Mouse (Mus musculus): ENCODE data around the gene Trim11. TPM values are rescaled to one million over a fixed set of nuclear protein-coding genes. Genes with fewer than 3 reads are reported as not detected.

Gene Trim11
- polyA plus RNA-seq, 1 experiment from 2014 or later, result 20.3 TPM

DNA sequence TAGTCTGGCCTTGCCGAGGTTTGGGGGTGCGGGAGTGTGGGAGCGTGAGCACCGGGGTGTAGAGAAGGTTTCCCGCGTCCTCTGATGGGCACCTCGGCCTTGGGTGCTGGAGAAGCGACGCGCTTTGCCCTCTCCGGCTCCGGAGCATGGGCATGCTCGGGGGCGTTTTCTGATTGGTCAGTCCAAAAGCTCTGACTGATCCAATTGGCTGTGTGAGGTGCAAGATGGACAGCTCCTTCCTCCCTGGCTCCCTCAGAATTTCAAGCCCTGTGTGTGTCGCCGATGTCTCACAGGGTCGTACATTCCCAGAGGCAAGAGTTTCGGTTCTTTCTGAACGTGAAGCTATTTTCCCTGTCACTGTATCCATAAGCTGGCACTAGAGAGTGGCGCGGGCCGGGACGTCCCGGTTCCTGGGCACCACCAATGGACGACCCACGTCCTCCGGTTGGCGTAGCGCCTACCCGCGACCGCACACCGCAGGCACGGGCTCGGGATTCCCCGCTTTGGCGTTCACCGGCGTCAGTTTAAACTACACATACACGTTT, 17.9 kb upstream of the Trim11 start:
- H3K9ac ChIP-seq (replicated peaks; ENCODE audit: low read depth, low read length), result peak overlapping the region; percentile 18; the same call in 1 of the 2 replicates
- H3K27me3 ChIP-seq (ENCODE audit: control insufficient read depth, insufficient read depth, low read length), result 0 out of 2 replicates have a peak, but pooled peaks cover 3% of the 10 kb centered on the region
- H3K4me1 ChIP-seq (ENCODE audit: control insufficient read depth, insufficient read depth, low read length), result peaks cover 18% of the 10 kb centered on the region
- H3K9me3 ChIP-seq (ENCODE audit: control insufficient read depth, low read depth, low read length), result peaks cover 4% of the 10 kb centered on the region; the same call in 1 of the 2 replicates
- peaks cover 4% of the 10 kb centered on the region for H3K36me3 ChIP-seq (ENCODE audit: control insufficient read depth, insufficient read depth, low read length)
- no peak overlapping the region for H3K27ac ChIP-seq (ENCODE audit: low read length)
- H3K4me2 ChIP-seq (replicated peaks; ENCODE audit: low read depth, low read length), result peak overlapping the region; percentile 89
- WGBS, result 6% methylated on average over 40 of the region's 40 CpGs
- ATAC-seq (ENCODE audit: insufficient number of reproducible peaks, insufficient read depth, low FRiP score, low read depth), result peak; percentile 83
- peak overlapping the region; percentile 46 for H3K4me3 ChIP-seq (ENCODE audit: low read depth, low read length)

DNA sequence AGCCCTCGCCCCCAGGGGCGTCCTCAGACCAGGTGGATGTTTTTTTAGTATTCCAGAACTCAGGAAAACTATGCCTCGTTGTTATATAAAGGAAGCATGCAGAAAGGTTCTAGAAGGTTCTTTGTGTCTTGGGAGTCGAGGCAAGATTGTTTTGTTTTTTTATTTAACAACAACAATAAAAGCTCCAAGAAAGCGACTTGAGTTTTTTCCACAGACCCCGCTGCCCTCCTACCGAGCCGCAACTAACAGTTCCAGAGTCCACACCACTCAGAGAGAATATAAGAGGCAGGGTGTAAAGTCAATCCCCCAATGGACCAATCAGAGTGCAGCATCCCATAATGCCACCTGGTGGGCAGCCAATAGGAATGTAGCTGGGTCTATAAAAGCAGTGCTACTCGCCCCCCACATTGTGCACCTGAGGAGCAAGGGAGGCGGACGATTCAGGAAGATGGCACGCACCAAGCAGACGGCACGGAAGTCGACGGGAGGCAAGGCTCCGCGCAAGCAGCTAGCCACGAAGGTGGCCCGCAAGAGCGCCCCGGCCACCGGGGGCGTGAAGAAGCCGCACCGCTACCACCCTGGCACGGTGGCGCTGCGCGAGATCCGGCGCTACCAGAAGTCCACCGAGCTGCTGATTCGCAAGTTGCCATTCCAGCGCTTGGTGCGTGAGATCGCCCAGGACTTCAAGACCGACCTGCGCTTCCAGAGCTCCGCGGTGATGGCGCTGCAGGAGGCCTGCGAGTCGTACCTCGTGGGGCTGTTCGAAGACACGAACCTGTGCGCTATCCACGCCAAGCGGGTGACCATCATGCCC, 16.3 kb upstream of the Trim11 start:
- Histone ChIP-seq H3K4me1 (ENCODE audit: control insufficient read depth, insufficient read depth, low read length) (peaks cover 16% of the 10 kb centered on the region), H3K27me3 (ENCODE audit: control insufficient read depth, insufficient read depth, low read length) (0 out of 2 replicates have a peak, but pooled peaks cover 3% of the 10 kb centered on the region), H3K4me3 (ENCODE audit: low read depth, low read length) (no peak overlapping the region), H3K27ac (ENCODE audit: low read length) (no peak overlapping the region), H3K9ac (replicated peaks; ENCODE audit: low read depth, low read length) (no peak overlapping the region), H3K4me2 (replicated peaks; ENCODE audit: low read depth, low read length) (no peak overlapping the region), H3K9me3 (ENCODE audit: control insufficient read depth, low read depth, low read length) (peaks cover 4% of the 10 kb centered on the region; the same call in 1 of the 2 replicates), H3K36me3 (ENCODE audit: control insufficient read depth, insufficient read depth, low read length) (peaks cover 4% of the 10 kb centered on the region)
- 60% methylated on average over 50 of the region's 50 CpGs for WGBS
- no peak for ATAC-seq (ENCODE audit: insufficient number of reproducible peaks, insufficient read depth, low FRiP score, low read depth)

DNA sequence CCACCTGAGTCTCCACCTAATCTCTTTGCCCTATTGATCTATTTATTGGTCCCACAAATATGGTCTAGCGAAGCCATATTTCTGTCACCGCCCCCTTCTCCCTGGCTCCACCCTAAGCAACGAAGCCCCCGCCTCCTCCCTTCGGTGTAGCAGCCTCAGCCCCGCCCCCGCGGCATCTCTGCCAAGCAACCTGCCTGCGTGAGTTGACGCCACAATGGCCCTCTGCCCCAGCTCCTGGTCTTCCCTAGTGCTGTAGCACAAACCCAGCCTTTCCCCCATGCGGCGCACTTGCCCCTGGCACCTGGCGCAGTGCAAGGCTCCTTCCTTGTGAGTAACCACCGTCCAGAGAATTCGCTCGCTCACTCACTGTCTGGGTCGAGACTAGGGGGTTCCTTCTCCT, 14.3 kb upstream of the Trim11 start:
- Histone ChIP-seq H3K9ac (replicated peaks; ENCODE audit: low read depth, low read length) (no peak overlapping the region), H3K4me1 (ENCODE audit: control insufficient read depth, insufficient read depth, low read length) (peaks cover 7% of the 10 kb centered on the region), H3K36me3 (ENCODE audit: control insufficient read depth, insufficient read depth, low read length) (no peaks in the 10 kb centered on the region), H3K4me3 (ENCODE audit: low read depth, low read length) (no peak overlapping the region), H3K27ac (ENCODE audit: low read length) (no peak overlapping the region), H3K9me3 (ENCODE audit: control insufficient read depth, low read depth, low read length) (peaks cover 4% of the 10 kb centered on the region; the same call in 1 of the 2 replicates), H3K4me2 (replicated peaks; ENCODE audit: low read depth, low read length) (no peak overlapping the region), H3K27me3 (ENCODE audit: control insufficient read depth, insufficient read depth, low read length) (0 out of 2 replicates have a peak, but pooled peaks cover 3% of the 10 kb centered on the region)
- ATAC-seq (ENCODE audit: insufficient number of reproducible peaks, insufficient read depth, low FRiP score, low read depth), result no peak
- WGBS, result 37% methylated on average over 17 of the region's 17 CpGs

DNA sequence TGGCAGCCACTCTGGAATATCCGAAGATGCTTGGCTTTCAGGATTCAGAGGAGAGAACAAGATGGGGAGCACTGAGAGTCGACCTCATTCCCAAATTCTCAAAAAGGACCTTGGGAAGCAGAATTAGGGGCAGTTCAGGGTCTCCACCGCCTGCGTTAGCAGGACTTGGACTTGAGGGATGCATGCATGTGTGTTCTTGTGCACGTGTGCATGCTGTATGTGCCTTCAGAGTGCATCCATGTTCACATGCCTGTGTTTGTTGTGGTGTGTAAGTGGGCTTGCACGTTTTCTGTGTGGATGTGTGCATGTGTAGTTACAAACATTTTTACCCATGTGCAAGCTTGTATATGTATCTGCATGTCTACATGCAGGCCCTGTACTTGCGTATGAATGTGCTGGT, 13.7 kb upstream of the Trim11 start:
- H3K4me2 ChIP-seq (replicated peaks; ENCODE audit: low read depth, low read length), result no peak overlapping the region
- H3K4me3 ChIP-seq (ENCODE audit: low read depth, low read length), result no peak overlapping the region
- H3K9me3 ChIP-seq (ENCODE audit: control insufficient read depth, low read depth, low read length), result peaks cover 4% of the 10 kb centered on the region; the same call in 1 of the 2 replicates
- no peak overlapping the region for H3K27ac ChIP-seq (ENCODE audit: low read length)
- H3K4me1 ChIP-seq (ENCODE audit: control insufficient read depth, insufficient read depth, low read length), result peaks cover 6% of the 10 kb centered on the region
- H3K36me3 ChIP-seq (ENCODE audit: control insufficient read depth, insufficient read depth, low read length), result no peaks in the 10 kb centered on the region
- no peak overlapping the region for H3K9ac ChIP-seq (replicated peaks; ENCODE audit: low read depth, low read length)
- ATAC-seq (ENCODE audit: insufficient number of reproducible peaks, insufficient read depth, low FRiP score, low read depth), result no peak
- 84% methylated on average over 7 of the region's 7 CpGs for WGBS
- 0 out of 2 replicates have a peak, but pooled peaks cover 3% of the 10 kb centered on the region for H3K27me3 ChIP-seq (ENCODE audit: control insufficient read depth, insufficient read depth, low read length)

DNA sequence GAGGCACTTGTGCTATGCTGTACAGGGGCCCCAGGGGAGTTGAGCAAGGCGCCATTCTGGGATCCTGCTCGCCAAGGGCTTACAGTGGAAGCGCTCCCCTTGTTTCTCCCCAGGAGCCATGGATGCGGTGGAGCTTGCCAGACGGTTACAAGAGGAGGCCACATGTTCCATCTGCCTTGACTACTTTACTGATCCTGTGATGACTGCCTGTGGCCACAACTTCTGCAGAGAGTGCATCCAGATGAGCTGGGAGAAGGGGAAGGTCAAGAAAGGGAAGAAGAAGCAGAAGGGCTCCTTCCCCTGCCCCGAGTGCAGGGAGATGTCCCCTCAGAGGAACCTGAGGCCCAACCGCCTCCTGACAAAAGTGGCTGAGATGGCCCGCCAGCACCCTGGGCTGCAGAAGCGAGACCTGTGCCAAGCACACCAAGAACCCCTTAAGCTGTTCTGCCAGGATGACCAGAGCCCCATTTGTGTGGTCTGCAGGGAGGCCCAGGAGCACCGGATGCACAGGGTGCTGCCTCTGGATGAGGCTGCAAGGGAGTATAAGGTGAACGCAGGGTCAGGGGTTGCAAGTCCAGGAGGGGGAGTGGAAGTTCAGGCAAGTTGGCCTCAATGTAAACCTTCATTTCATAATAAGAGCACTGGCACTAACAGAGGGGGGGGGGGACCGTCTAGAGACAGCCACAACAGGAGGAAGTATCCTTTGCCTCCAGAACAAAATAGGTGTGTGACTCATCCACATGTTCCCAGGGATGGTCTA, 12.7 kb upstream of the Trim11 start:
- no peak for ATAC-seq (ENCODE audit: insufficient number of reproducible peaks, insufficient read depth, low FRiP score, low read depth)
- WGBS, result 43% methylated on average over 12 of the region's 12 CpGs
- no peak overlapping the region for H3K27ac ChIP-seq (ENCODE audit: low read length)

DNA sequence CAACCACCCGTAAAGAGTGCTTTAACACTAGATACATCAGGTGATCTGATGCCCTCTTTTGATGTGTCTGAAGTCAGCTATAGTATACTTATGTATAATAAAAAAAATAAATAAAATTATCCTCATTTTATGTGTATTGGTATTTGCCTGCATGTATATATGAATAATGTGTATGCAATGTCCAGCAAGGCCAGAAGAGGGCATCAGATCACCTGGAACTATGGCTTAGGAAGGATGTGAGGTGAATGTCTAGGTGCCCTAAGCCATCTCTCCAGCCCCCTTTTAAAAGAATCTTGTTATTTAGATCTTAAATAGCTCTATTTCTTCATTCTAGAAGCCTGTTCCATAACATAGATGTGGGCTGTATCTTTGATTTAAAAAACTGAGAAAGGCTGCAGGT, 10.5 kb upstream of the Trim11 start:
- 100% methylated on average over 1 of the region's 1 CpGs for WGBS

More for the DNA sequence above, 12.7 kb upstream of the Trim11 start:
- Histone ChIP-seq H3K9me3 (ENCODE audit: control insufficient read depth, low read depth, low read length) (peaks cover 4% of the 10 kb centered on the region; the same call in 1 of the 2 replicates), H3K4me3 (ENCODE audit: low read depth, low read length) (no peak overlapping the region), H3K4me2 (replicated peaks; ENCODE audit: low read depth, low read length) (no peak overlapping the region), H3K4me1 (ENCODE audit: control insufficient read depth, insufficient read depth, low read length) (no peaks in the 10 kb centered on the region), H3K9ac (replicated peaks; ENCODE audit: low read depth, low read length) (no peak overlapping the region), H3K27me3 (ENCODE audit: control insufficient read depth, insufficient read depth, low read length) (0 out of 2 replicates have a peak, but pooled peaks cover 3% of the 10 kb centered on the region), H3K36me3 (ENCODE audit: control insufficient read depth, insufficient read depth, low read length) (no peaks in the 10 kb centered on the region)

DNA sequence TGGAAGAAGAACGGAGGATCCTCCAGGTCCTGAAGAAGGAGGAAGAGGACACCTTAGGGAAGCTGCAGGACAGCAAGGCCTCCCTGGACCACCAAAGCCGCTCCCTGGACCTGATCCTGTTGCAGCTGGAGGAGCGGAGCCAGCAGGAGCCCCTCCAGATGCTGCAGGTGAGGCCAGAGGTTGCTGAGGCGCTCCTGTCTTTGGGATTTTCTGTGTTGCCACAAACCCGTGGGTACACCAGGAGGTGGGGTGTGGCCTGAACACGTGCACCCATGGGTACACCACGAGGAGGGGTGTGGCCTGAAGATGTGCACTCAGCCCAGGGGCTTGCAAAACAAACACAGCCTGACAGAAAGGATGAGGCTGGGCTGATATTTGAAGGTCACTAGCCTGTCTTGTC, 9.3 kb upstream of the Trim11 start:
- H3K36me3 ChIP-seq (ENCODE audit: control insufficient read depth, insufficient read depth, low read length), result no peaks in the 10 kb centered on the region; the same call in 1 of the 2 replicates
- no peak overlapping the region for H3K9ac ChIP-seq (replicated peaks; ENCODE audit: low read depth, low read length)
- 84% methylated on average over 7 of the region's 7 CpGs for WGBS
- H3K9me3 ChIP-seq (ENCODE audit: control insufficient read depth, low read depth, low read length), result no peaks in the 10 kb centered on the region
- H3K4me3 ChIP-seq (ENCODE audit: low read depth, low read length), result no peak overlapping the region
- H3K4me2 ChIP-seq (replicated peaks; ENCODE audit: low read depth, low read length), result no peak overlapping the region
- no peaks in the 10 kb centered on the region for H3K4me1 ChIP-seq (ENCODE audit: control insufficient read depth, insufficient read depth, low read length)
- H3K27ac ChIP-seq (ENCODE audit: low read length), result no peak overlapping the region
- no peak for ATAC-seq (ENCODE audit: insufficient number of reproducible peaks, insufficient read depth, low FRiP score, low read depth)
- no peaks in the 10 kb centered on the region for H3K27me3 ChIP-seq (ENCODE audit: control insufficient read depth, insufficient read depth, low read length)

More for the DNA sequence above, 10.5 kb upstream of the Trim11 start:
- H3K4me1 ChIP-seq (ENCODE audit: control insufficient read depth, insufficient read depth, low read length), result no peaks in the 10 kb centered on the region
- no peak overlapping the region for H3K4me3 ChIP-seq (ENCODE audit: low read depth, low read length)
- H3K9ac ChIP-seq (replicated peaks; ENCODE audit: low read depth, low read length), result no peak overlapping the region
- no peaks in the 10 kb centered on the region; the same call in 1 of the 2 replicates for H3K36me3 ChIP-seq (ENCODE audit: control insufficient read depth, insufficient read depth, low read length)
- H3K27me3 ChIP-seq (ENCODE audit: control insufficient read depth, insufficient read depth, low read length), result no peaks in the 10 kb centered on the region
- H3K27ac ChIP-seq (ENCODE audit: low read length), result no peak overlapping the region
- no peak overlapping the region for H3K4me2 ChIP-seq (replicated peaks; ENCODE audit: low read depth, low read length)
- no peak for ATAC-seq (ENCODE audit: insufficient number of reproducible peaks, insufficient read depth, low FRiP score, low read depth)
- H3K9me3 ChIP-seq (ENCODE audit: control insufficient read depth, low read depth, low read length), result no peaks in the 10 kb centered on the region

DNA sequence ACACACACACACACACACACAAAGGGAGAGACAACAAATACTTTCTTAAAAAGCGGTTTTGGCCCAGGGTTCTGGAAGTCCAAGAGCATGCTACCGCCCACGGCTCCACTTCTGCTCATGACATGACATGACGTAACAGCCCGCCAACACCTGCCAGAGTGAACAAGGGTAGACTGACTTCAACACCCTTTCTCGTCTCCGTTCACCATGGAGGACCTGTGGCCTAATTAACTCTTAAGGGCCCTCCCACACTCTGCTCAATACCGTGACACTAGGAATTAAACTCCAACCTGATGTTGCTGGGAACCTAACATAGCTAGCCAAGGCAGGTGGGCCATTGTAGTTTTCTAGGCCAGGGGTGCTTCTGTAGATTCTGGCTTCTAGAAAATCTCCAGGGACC, 8.9 kb upstream of the Trim11 start:
- Histone ChIP-seq H3K4me1 (ENCODE audit: control insufficient read depth, insufficient read depth, low read length) (no peaks in the 10 kb centered on the region), H3K4me3 (ENCODE audit: low read depth, low read length) (no peak overlapping the region), H3K36me3 (ENCODE audit: control insufficient read depth, insufficient read depth, low read length) (no peaks in the 10 kb centered on the region; the same call in 1 of the 2 replicates), H3K9ac (replicated peaks; ENCODE audit: low read depth, low read length) (no peak overlapping the region), H3K9me3 (ENCODE audit: control insufficient read depth, low read depth, low read length) (no peaks in the 10 kb centered on the region), H3K27ac (ENCODE audit: low read length) (no peak overlapping the region), H3K4me2 (replicated peaks; ENCODE audit: low read depth, low read length) (no peak overlapping the region), H3K27me3 (ENCODE audit: control insufficient read depth, insufficient read depth, low read length) (no peaks in the 10 kb centered on the region)
- WGBS, result 77% methylated on average over 8 of the region's 8 CpGs
- no peak for ATAC-seq (ENCODE audit: insufficient number of reproducible peaks, insufficient read depth, low FRiP score, low read depth)
